Mouse (Mus musculus): ENCODE measurements around the gene Spc24. TPM values are rescaled to one million over a fixed set of nuclear protein-coding genes. Genes with fewer than 3 reads are reported as not detected.

Gene Spc24
- polyA plus RNA-seq, 2 experiments from 2014 or later, result 18.7 to 25.8 TPM

DNA sequence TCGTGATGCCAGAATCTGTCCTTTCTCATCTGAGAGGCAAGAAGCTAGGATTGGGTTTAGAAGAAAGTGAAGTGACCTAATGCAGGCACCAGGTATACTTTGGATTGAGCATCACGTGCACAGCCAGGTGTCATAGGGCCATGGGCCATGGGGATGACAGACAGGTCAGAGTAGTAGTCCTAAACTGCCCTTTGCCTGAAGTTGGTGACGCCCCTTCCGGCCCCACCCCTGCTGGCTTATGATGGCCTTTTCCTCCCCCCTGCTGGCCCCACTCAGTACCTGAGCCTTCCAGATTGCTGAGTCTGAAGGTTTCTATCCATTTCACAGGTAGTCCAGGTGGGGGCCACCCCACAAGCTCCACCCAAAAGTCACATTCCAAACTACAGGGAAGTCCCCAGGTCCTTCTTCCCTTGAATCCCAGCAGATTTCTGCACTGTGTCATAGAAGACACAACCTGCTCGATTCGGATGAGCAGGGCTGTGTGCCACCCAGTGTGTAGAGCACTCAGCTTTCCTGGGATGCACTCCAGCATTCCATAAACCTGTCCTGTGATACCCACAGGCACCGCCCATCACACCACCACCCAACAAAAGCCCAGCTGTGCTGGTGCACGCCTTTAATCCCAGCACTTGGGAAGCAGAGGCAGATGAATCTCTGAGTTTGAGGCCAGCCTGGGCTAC lies 53.4 kb downstream of the Spc24 start:
- no peak for ATAC-seq

DNA sequence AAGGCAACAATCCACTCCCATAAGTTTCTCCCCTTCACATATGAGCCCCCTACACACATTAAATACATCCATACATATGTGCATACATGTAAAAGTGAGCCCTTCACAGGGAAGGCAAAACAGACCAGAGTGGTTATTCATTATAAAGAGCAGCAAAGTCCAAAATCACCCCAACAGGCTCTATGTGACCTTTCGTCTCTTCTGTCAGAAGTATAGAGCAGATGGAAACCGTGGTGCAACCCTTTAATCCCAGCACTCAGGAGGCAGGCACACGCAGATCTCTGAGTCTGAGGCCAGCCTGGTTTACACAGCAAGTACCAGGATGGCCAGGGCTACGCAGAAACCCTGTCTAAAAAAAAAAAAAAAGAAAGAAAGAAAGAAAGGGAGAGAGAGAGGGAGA lies 54.0 kb downstream of the Spc24 start:
- no peak for ATAC-seq

Other genes with a start within 250 kb of the Spc24 start
- 10 to 100 TPM; 56.9 to 62.4 TPM for gene AB124611, start 234.1 kb downstream of the Spc24 start, polyA plus RNA-seq (2017; shearing (Covaris generic))
- 1 to 10 TPM; 4.7 to 5.9 TPM for gene Carm1, start 213.4 kb downstream of the Spc24 start, polyA plus RNA-seq (2017; shearing (Covaris generic))
- gene Timm29, start 167.6 kb downstream of the Spc24 start, polyA plus RNA-seq (2017; shearing (Covaris generic)), result 1 to 10 TPM; 2.8 to 3.5 TPM
- gene Yipf2, start 167.5 kb downstream of the Spc24 start, polyA plus RNA-seq (2017; shearing (Covaris generic)), result 10 to 100 TPM; 16.7 to 18.3 TPM
- 10 to 100 TPM; 26.2 to 34.6 TPM for gene Smarca4, start 144.1 kb downstream of the Spc24 start, polyA plus RNA-seq (2017; shearing (Covaris generic))
- gene Ldlr, start 36.8 kb downstream of the Spc24 start, polyA plus RNA-seq (2017; shearing (Covaris generic)), result 10 to 100 TPM; 12.6 to 20.6 TPM
- not detected for gene Kank2, start 38.4 kb upstream of the Spc24 start, polyA plus RNA-seq (2017; shearing (Covaris generic))
- not detected for gene Angptl8, start 75.2 kb upstream of the Spc24 start, polyA plus RNA-seq (2017; shearing (Covaris generic))
- 1 to 10 TPM in 1 of 2 experiments, under 1 TPM in 1; 0.94 to 1.8 TPM for gene Dock6, start 92.3 kb upstream of the Spc24 start, polyA plus RNA-seq (2017; shearing (Covaris generic))
- 1 to 10 TPM; 5.8 to 7.1 TPM for gene Rab3d, start 157.9 kb upstream of the Spc24 start, polyA plus RNA-seq (2017; shearing (Covaris generic))
- not detected for gene Ccdc159, start 167.2 kb upstream of the Spc24 start, polyA plus RNA-seq (2017; shearing (Covaris generic))
- gene Tmem205, start 167.3 kb upstream of the Spc24 start, polyA plus RNA-seq (2017; shearing (Covaris generic)), result 1 to 10 TPM; 2.6 to 4.7 TPM
- gene Plppr2, start 176.7 kb upstream of the Spc24 start, polyA plus RNA-seq (2017; shearing (Covaris generic)), result under 1 TPM; 0.17 to 0.36 TPM
- 1 to 10 TPM; 2.1 to 3.8 TPM for gene Swsap1, start 195.5 kb upstream of the Spc24 start, polyA plus RNA-seq (2017; shearing (Covaris generic))
- gene Epor, start 203.2 kb upstream of the Spc24 start, polyA plus RNA-seq (2017; shearing (Covaris generic)), result under 1 TPM in 1 of 2 experiments, not detected in 1; 0.36 TPM
- not detected for gene Rgl3, start 229.1 kb upstream of the Spc24 start, polyA plus RNA-seq (2017; shearing (Covaris generic))
- gene Ccdc151, start 242.3 kb upstream of the Spc24 start, polyA plus RNA-seq (2017; shearing (Covaris generic)), result not detected
- gene Prkcsh, start 242.5 kb upstream of the Spc24 start, polyA plus RNA-seq (2017; shearing (Covaris generic)), result 10 to 100 TPM; 28.9 to 43.9 TPM

All from activated CD4-positive, CD25-positive, alpha-beta regulatory T cell, adult 4 months (primary cell).